Mouse (Mus musculus) CD4-positive naive resting alpha-beta T cell, adult 76 days (primary cell): ENCODE results near the gene Synpo2. TPM values are rescaled to one million over a fixed set of nuclear protein-coding genes. Genes with fewer than 3 reads are reported as not detected.

Experiments
- total RNA-seq: library from RNA; stranded (reverse); gene quantifications from one replicate; pipeline ENCODE4 v1.2.4, GENCODE M21; 2023

Synpo2 gene
- total RNA-seq, result 0.91 TPM

GRCm38 (mm10) chr3:123235921-123236320 lies at the start of gene Synpo2:
TSS of gene Synpo2 (minus strand) at chr3:123236149.

GRCm38 (mm10) chr3:123266753-123267651 lies 31.1 kb upstream of the Synpo2 start, which contains the start of gene Sec24d:
TSS of gene Sec24d (plus strand) at chr3:123267455.

GRCm38 (mm10) chr3:123034752-123035151 lies 201.2 kb downstream of the Synpo2 start, which contains the start of gene Myoz2:
TSS of gene Myoz2 (minus strand) at chr3:123035015.

Other genes with a start within 250 kb of the Synpo2 start
- gene Myoz2, start 201.1 kb downstream of the Synpo2 start, total RNA-seq, result not detected
- gene Sec24d, start 31.3 kb upstream of the Synpo2 start, total RNA-seq, result 25.7 TPM
- 16.1 TPM for gene Mettl14, start 150.0 kb upstream of the Synpo2 start, total RNA-seq
- 13.2 TPM for gene Prss12, start 210.8 kb upstream of the Synpo2 start, total RNA-seq